Mouse (Mus musculus): ENCODE data around the gene Muc1. TPM values are rescaled to one million over a fixed set of nuclear protein-coding genes. Genes with fewer than 3 reads are reported as not detected.

Muc1 gene
- polyA plus RNA-seq, 1 experiment from 2014 or later: 0.78 TPM

MicroRNAs within 50 kb of the gene (microRNA counts, 519-probe panel; counts per million panel counts)
- 460 counts per million, percentile 65 among the panel's probes with 10 or more counts for microRNA mmu-miR-92b

Small RNAs within 50 kb of the gene (microRNA-seq; reads per million reads assigned to microRNA genes)
- 1,086 reads per million, percentile 78 among the genes with 10 or more reads in this experiment for gene Mir92b

Other genes with a start within 250 kb of the Muc1 start
- 26.5 and 33.7 TPM in 2 replicates for gene Rusc1, start 135.7 kb upstream of the Muc1 start, polyA plus RNA-seq (2016; fragmentation: Nextera tagmentation; extraction: Ambion mirVana)
- not detected in 2 replicates for gene Gm43738, start 128.0 kb upstream of the Muc1 start, polyA plus RNA-seq (2016; fragmentation: Nextera tagmentation; extraction: Ambion mirVana)
- gene Fdps, start 127.1 kb upstream of the Muc1 start, polyA plus RNA-seq (2016; fragmentation: Nextera tagmentation; extraction: Ambion mirVana): 258 and 265 TPM in 2 replicates
- 0.27 and 1.0 TPM in 2 replicates for gene Pklr, start 92.9 kb upstream of the Muc1 start, polyA plus RNA-seq (2016; fragmentation: Nextera tagmentation; extraction: Ambion mirVana)
- 3.9 and 4.4 TPM in 2 replicates for gene Hcn3, start 68.9 kb upstream of the Muc1 start, polyA plus RNA-seq (2016; fragmentation: Nextera tagmentation; extraction: Ambion mirVana)
- gene Clk2, start 64.3 kb upstream of the Muc1 start, polyA plus RNA-seq (2016; fragmentation: Nextera tagmentation; extraction: Ambion mirVana): 51.3 and 52.6 TPM in 2 replicates
- 108 and 109 TPM in 2 replicates for gene Scamp3, start 51.6 kb upstream of the Muc1 start, polyA plus RNA-seq (2016; fragmentation: Nextera tagmentation; extraction: Ambion mirVana)
- 30.9 and 37.2 TPM in 2 replicates for gene Fam189b, start 45.9 kb upstream of the Muc1 start, polyA plus RNA-seq (2016; fragmentation: Nextera tagmentation; extraction: Ambion mirVana)
- 33.2 and 34.9 TPM in 2 replicates for gene Gba, start 26.1 kb upstream of the Muc1 start, polyA plus RNA-seq (2016; fragmentation: Nextera tagmentation; extraction: Ambion mirVana)
- 42.6 and 46.2 TPM in 2 replicates for gene Thbs3, start 13.9 kb upstream of the Muc1 start, polyA plus RNA-seq (2016; fragmentation: Nextera tagmentation; extraction: Ambion mirVana)
- gene Mtx1, start 2.0 kb upstream of the Muc1 start, polyA plus RNA-seq (2016; fragmentation: Nextera tagmentation; extraction: Ambion mirVana): 208 and 211 TPM in 2 replicates
- gene Krtcap2, start 16.9 kb downstream of the Muc1 start, polyA plus RNA-seq (2016; fragmentation: Nextera tagmentation; extraction: Ambion mirVana): 297 and 306 TPM in 2 replicates
- gene Trim46, start 17.3 kb downstream of the Muc1 start, polyA plus RNA-seq (2016; fragmentation: Nextera tagmentation; extraction: Ambion mirVana): 6.2 and 7.7 TPM in 2 replicates
- gene Dpm3, start 30.3 kb downstream of the Muc1 start, polyA plus RNA-seq (2016; fragmentation: Nextera tagmentation; extraction: Ambion mirVana): 101 and 103 TPM in 2 replicates
- gene Slc50a1, start 41.5 kb downstream of the Muc1 start, polyA plus RNA-seq (2016; fragmentation: Nextera tagmentation; extraction: Ambion mirVana): 56.6 and 62.0 TPM in 2 replicates
- 32.6 and 36.1 TPM in 2 replicates for gene Efna1, start 52.1 kb downstream of the Muc1 start, polyA plus RNA-seq (2016; fragmentation: Nextera tagmentation; extraction: Ambion mirVana)
- gene Efna3, start 93.9 kb downstream of the Muc1 start, polyA plus RNA-seq (2016; fragmentation: Nextera tagmentation; extraction: Ambion mirVana): 12.8 and 15.8 TPM in 2 replicates
- gene Efna4, start 109.0 kb downstream of the Muc1 start, polyA plus RNA-seq (2016; fragmentation: Nextera tagmentation; extraction: Ambion mirVana): 47.1 and 48.8 TPM in 2 replicates
- 42.7 and 45.5 TPM in 2 replicates for gene Adam15, start 120.9 kb downstream of the Muc1 start, polyA plus RNA-seq (2016; fragmentation: Nextera tagmentation; extraction: Ambion mirVana)
- 0.13 and 0.38 TPM in 2 replicates for gene Dcst2, start 132.9 kb downstream of the Muc1 start, polyA plus RNA-seq (2016; fragmentation: Nextera tagmentation; extraction: Ambion mirVana)
- 0.32 and 0.57 TPM in 2 replicates for gene Dcst1, start 136.2 kb downstream of the Muc1 start, polyA plus RNA-seq (2016; fragmentation: Nextera tagmentation; extraction: Ambion mirVana)
- 0.83 and 1.9 TPM in 2 replicates for gene Zbtb7b, start 165.7 kb downstream of the Muc1 start, polyA plus RNA-seq (2016; fragmentation: Nextera tagmentation; extraction: Ambion mirVana)
- 0.09 and 0.64 TPM in 2 replicates for gene Lenep, start 173.7 kb downstream of the Muc1 start, polyA plus RNA-seq (2016; fragmentation: Nextera tagmentation; extraction: Ambion mirVana)
- 30.3 TPM in 2 replicates for gene Flad1, start 182.8 kb downstream of the Muc1 start, polyA plus RNA-seq (2016; fragmentation: Nextera tagmentation; extraction: Ambion mirVana)
- 480 and 499 TPM in 2 replicates for gene Cks1b, start 189.3 kb downstream of the Muc1 start, polyA plus RNA-seq (2016; fragmentation: Nextera tagmentation; extraction: Ambion mirVana)
- 94.5 and 97.5 TPM in 2 replicates for gene Shc1, start 189.4 kb downstream of the Muc1 start, polyA plus RNA-seq (2016; fragmentation: Nextera tagmentation; extraction: Ambion mirVana)
- gene Pygo2, start 201.2 kb downstream of the Muc1 start, polyA plus RNA-seq (2016; fragmentation: Nextera tagmentation; extraction: Ambion mirVana): 67.3 and 67.9 TPM in 2 replicates
- 29.8 and 30.1 TPM in 2 replicates for gene Pbxip1, start 207.6 kb downstream of the Muc1 start, polyA plus RNA-seq (2016; fragmentation: Nextera tagmentation; extraction: Ambion mirVana)
- gene Pmvk, start 225.5 kb downstream of the Muc1 start, polyA plus RNA-seq (2016; fragmentation: Nextera tagmentation; extraction: Ambion mirVana): 57.0 and 58.8 TPM in 2 replicates

Measured in embryonic facial prominence, embryonic 12.5 days (tissue).